Mouse (Mus musculus): ENCODE data around the gene Add3.

Add3 gene

DNA sequence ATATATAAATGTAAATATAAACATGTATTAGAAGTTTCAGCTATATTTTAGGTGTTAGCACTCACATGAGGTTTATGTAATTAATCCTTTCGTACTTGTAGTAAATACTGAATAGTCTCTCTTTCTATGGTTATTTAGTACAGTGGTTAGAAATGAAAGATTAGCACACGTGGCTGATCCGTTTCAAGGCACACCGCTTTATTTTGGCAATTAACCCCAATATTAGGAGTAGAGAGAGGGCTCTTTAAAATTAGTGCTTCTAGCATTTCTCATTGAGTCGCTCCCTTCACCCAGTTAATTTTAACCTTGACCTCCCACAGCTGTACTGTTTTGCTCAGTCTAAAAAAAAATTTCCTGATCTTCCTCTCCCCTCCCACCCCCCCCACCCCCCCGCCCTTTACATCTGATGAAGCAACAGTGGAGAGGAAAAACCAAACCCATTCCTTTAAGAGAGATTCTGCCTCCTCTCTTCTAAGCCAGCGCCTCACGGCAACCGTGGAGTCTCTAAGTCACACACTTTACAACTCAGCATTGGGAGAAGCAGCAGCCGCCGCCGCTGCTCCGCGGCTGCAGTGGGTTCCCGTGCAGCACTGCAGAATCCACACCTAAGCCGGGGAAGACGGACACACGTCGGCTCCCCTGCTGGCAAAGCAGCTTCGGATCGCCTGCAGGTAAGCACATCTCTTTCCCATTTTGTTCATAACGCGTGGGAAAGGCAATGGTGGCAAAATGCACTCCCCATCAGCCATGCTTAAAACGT is at the start of gene Add3:
Gene Add3 (plus strand): TSS at position 400 of the 760 bp plus-strand sequence.
- DNase-seq (ENCODE audit: low spot score in 2 of 2), result peak; percentile 36 to 61

DNA sequence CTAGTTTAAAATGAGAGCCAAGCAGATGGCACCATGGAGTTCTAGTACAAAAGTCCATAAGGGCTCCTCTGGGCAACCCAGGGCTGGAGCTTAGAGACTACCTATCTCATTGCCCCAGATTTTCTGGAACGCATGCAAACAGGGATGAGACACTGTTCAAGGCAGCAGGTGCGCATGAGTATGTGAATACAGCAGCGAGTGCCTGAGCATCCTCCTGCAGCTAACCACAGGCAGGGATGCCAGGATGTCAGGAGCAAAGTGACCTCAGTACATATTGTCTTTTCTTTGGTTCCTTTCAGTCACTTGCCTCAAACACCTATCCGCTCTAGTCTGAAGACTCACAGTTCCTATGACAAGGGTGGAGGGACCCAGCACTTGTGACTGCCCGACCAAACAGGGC is 49.6 kb upstream of the Add3 start:
- no peak for DNase-seq (ENCODE audit: low spot score in 2 of 2)

DNA sequence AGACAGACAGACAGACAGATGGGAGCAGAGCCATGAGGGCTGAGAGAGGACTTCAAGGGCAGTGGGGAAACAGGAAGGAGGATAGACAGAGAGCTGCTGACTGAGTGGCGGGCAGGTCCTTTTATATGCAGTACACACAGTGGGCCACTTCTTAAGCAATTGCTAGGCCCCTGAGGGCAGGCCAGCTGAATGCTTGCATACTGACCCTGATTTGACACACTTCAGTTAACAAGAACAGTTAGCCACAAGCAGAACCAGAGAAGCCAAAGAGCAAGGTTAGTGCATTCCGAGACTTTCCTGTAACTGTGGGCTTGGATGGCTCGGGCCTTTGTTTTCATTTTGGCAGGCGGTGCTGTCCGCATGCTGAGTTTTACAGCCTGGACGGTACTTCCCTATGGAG is 48.0 kb upstream of the Add3 start:
- no peak for DNase-seq (ENCODE audit: low spot score in 2 of 2)

DNA sequence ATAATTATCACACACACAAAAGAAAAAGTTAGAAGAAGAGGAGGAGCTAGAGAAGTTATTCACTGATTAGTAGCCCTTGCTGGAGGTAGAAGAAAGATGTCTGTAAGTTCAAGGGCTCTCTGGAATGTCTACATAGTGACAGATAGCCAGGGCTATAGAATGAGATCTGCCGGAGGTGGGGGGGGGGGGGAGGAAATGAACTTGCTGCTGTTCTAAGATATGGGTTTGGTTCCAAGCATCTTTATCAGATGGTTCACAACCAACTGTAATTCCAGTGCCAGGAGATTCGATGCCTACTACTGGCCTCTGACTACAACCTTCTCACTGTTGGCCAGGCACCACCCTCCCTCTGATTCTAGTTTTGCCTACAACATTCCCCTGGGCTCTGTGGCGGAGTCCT is 46.9 kb upstream of the Add3 start:
- no peak for DNase-seq (ENCODE audit: low spot score in 2 of 2)

DNA sequence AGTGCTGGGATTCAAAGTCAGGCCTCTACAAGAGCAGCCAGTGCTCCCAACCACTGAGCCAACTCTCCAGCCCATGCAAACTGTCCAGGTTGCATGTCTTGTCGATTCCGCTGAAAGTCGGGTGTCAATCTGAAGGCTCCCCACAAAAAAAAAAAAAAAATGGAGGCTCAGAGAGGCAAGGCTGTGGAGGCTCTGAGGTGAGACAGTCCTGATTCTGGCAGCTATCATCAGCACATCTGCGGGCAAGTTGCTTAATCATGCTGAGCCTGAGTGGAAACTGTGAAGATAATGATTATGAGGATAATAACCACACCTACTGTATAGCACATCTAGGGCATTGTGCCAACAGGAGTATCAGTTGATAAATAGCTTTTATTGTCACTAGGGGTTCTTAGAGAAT is 45.6 kb upstream of the Add3 start:
- DNase-seq (ENCODE audit: low spot score in 2 of 2), result no peak

DNA sequence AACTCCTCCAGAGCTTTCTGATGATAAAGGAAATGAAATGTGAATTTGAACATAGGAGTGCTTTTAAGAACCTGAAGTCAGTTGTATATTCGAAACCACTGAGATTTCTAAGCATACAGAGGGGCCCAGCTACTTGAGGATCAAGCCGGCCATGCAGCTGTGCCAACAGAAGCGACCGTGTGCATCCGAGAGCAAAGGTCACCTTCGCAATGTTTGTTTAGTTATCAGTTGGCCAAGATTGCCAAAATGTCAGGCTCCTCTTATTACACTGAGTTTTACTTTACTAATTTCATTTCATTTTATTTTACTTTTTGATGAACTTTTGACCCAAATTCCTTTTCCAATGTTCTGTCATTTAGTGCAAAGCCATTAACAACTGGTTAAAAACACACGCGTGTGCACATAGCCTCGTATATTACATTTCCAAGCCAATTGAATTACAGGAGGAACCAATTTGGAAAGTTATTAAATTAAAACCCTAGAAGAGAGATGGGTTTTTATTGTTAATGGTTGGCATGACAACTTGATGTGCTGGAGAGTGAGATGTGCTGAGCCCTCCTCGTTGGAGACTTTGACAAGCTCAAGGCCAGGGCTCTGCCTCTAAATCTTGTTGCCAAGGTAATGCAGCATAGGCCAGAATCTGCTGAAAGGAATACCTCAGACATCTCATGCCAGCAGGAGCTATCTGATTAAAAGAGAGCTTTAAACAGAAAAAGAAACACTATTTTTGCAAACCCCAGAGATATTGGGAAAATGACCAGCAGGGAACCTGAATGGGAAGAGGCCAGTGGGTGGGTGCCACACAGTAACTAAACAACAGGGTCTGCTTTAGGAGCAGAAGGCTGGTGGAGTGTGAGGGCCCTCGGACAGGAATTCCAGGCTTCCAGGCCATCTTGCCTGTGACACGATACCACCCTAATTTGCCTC is 38.6 kb upstream of the Add3 start:
- no peak for DNase-seq (ENCODE audit: low spot score in 2 of 2)

DNA sequence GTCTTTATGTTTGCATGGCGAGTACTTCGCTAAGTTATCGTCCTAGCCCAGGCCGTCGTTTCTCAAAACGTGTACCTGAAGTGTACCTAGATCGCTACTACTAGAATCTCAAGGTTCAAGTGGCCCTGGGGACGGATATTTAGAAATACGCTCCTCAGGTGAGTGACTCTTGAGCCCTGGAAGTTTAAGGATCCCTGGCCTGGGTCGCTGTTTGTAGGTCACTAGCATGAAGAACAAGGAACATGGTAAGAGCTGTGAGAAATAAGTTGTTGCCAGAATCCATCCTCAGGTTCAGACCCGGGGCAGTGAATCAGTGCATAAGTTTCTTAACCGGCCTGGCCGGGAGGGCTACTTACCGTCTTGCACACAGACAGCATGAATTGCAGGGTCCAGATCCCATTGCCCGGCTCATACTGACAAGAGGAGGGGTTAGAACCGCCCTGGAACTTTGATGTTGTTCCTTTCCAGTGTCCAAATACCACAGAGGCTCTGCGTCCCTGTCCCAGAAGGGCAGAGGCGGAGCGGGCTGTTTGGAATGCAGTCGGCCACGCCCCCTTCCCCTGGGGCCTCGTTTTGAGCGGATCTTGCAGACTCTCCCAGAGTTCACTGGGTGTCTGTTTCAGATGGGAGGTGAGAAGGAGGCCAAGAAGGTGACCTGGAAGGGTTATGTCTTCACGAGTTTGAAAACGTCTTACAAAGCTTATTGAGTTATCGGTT is 34.7 kb upstream of the Add3 start:
- no peak for DNase-seq (ENCODE audit: low spot score in 2 of 2)

DNA sequence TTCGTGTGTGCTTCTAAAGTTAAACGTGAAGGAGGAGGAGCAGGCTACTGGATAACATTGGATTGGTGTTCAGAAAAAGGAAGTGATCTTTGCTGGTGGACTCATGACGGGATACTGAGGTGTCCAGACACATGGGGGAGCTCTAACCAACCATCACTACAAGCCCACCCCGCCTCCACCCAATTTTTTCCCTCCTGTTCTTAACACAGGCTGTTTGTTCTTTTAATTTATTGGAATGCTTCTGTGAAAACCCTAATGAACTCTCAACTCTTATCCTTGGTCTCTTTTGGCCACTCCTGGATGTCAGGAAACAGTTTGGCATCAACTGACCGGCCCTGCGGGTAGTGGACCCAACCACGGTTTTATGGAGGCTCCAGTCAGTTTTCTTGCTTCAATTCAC is 33.3 kb upstream of the Add3 start:
- DNase-seq (ENCODE audit: low spot score in 2 of 2), result no peak

DNA sequence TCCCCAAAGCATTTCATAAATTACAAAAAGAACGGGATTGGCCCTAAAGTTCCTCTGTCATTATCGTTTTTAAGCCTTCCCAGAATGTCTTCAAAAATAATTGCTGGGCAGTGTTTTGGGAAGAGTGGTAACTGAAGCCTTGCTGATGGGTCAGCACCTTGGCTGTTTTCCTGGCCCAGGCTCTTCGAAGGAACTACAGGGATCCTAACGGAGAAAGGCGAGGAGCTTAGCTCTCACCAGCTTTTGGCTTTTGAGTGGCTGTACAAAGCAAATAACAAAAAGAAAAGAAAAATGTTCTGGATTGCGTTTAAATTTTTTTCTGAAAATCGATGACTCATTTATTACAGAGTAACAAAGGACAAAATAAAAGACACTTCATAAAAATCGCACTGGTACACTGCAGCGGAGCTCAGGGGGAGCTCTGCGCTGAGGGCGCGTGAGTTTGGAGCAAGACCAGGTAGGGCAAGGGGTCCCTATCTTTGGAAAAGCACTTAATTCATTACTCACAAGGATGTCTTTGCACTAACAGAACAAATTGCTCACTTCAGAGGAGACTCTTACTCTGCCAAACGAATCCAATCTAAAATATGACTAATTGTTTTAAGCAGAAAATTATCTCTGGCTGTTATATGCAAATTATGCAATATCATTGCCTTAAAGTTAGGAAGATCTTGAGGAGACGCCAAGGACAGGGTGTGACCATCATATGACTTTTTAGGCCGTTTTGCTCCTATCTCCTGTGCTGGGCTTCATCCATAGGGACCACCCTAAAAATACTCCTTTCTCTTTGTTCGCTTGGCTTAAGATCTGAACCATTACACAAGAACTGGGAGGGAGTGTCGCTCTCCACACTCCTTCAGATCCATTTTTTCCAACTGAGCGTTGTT is 32.6 kb upstream of the Add3 start:
- DNase-seq (ENCODE audit: low spot score in 2 of 2), result no peak

DNA sequence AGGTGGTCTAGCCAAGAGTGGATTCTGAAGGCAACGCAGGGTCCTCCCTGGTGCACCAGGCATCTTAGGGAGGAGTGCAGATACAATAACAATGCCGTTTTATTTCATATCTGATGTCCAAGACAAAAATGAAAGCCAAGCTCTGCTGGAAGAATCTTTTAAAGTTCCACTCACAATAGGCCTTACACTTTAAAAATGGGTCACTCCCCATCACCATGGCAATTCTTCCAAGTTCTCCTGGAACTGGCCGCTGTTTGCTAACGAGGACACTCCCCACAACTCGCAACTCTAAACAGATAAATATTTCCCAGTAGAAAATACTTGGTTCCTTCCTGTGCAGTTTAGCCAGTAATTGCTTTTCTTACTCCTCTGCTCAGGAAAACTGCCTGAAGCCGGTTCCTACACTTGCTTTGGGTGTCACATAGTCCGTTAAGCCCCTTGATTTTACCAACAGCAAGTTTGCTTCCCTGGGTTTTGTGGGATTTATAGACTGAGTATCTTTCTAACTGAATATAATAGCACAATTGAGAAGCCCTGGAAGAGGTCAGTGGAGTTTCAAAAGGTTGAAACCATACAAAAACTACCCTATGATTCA is 28.1 kb upstream of the Add3 start:
- DNase-seq (ENCODE audit: low spot score in 2 of 2), result no peak

DNA sequence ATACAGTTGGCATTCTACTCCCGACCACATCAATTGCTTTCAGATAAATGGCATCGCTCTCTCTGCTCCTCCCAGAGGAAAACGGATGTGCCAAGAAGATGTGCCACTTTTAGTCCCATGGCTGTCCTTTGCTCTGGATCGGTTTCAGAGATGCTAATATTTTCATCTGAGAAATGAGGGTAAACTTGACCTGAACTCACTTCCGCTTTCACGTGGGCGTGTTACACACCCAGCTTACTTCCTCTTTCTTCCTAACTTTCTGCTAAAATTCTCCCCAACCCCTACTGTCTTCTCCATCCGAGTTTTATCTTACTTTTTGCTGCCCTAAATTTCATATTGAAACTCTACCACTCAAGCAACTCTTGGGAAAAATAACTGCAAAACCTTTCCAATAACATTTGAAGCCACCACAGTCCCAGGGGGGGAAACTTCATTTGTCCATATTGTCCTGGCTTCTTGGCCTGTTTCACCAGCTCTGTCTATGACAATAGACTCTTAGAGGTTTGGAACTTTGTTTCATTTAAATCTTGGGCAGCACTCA is 20.9 kb upstream of the Add3 start:
- DNase-seq (ENCODE audit: low spot score in 2 of 2), result no peak

DNA sequence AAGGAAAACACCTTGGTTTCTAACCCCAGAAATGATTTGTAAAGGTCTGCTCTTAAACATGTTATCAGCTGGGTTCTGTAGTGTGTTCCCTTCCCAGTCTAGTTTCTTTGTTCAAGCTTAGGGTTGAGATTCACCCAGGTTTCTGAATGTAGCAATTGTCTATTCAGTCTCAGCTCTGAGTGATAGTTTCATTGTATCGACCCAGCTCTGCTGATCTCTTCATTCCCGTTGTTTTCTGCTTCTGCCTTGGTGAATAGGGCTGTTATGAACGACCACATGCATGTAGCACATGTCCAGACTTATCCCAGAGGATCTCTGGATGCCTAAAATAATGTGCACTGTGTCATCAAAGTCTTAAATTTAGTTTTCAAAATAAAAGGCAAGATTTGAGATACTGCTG is 19.8 kb upstream of the Add3 start:
- DNase-seq (ENCODE audit: low spot score in 2 of 2), result no peak

DNA sequence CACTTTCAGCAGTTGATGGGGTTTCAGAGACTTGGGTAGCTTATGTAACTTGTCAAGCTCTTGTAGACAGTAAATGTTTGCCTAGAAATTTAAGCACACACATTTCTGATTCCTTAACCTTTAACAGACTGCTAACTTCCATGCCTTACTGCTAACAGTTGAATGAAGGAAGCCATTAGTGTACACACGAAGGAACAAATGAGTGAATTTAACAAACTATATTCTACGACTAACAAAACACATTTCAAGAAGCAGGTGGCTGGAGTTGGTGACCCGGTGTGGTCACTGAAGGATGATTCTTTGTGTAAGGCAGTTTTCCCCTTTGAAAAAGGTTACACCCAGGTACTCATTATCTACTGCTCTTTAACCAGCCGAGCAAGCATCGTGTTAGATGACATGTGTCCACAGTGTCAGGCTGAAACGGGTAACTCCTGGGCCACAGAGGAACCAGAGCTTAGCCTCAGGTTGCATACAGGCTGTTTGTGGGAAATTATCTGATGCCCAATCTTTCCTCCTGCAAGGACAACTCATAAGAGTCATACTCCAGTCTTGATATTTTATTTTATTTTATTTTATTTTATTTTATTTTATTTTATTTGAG is 17.5 kb upstream of the Add3 start:
- no peak for DNase-seq (ENCODE audit: low spot score in 2 of 2)

DNA sequence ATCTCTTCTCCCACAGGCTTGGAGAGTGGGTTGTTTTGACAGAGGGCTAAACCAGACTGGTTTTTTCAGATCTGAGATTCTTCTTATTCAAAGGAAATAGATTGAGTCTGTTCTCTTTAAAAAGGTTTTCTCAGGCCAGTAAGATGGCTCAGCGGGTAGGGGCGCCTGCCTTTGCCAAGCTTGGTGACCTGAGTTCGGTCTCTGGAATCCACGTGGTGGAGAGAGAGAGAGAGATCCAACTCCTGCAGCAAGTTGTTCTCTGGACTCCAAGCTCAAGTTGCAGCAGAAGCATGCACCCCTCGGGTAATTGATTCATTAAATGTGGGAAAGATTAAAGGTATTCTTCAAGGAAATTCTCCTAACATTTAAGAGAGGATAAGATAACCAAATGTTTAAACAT is 16.9 kb upstream of the Add3 start:
- DNase-seq (ENCODE audit: low spot score in 2 of 2), result no peak

DNA sequence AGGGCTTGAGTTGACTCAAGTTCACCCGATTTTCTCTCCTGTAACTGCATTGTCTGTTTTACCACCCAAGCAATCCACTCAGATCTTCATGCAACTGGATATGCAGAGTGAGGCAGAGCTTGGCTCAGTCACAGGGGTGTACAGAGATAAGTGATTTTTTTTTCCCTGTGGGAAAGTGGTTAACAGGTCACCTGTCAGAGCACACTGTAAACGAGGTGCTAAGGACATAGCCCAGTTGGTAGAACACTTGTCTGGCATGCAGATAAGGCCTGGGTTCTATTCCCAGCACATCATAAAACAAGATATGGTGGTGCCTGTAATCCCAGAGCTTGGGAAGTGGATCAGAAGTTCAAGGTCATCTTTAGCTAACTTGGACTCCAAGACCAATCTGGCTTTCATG is 14.6 kb upstream of the Add3 start:
- no peak for DNase-seq (ENCODE audit: low spot score in 2 of 2)

DNA sequence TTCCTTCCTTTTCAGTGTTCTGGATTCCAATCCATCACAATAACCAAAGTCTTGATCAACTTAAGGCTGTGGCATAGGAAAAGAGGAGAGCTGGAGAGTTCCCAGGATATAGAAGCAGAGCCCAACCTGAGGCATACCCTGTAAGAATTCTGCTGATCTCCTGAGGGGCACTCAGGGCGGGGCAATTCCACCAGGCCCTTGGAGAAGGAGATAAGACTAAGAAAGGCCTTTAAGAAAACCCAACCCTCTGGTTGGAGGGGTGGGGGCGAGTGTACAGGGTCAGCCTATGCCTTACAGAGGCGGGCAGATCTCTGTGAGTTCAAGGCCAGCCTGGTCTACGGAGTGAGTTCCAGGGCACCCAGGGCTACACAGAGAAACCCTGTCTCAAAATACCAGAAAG is 13.7 kb upstream of the Add3 start:
- DNase-seq (ENCODE audit: low spot score in 2 of 2), result no peak

DNA sequence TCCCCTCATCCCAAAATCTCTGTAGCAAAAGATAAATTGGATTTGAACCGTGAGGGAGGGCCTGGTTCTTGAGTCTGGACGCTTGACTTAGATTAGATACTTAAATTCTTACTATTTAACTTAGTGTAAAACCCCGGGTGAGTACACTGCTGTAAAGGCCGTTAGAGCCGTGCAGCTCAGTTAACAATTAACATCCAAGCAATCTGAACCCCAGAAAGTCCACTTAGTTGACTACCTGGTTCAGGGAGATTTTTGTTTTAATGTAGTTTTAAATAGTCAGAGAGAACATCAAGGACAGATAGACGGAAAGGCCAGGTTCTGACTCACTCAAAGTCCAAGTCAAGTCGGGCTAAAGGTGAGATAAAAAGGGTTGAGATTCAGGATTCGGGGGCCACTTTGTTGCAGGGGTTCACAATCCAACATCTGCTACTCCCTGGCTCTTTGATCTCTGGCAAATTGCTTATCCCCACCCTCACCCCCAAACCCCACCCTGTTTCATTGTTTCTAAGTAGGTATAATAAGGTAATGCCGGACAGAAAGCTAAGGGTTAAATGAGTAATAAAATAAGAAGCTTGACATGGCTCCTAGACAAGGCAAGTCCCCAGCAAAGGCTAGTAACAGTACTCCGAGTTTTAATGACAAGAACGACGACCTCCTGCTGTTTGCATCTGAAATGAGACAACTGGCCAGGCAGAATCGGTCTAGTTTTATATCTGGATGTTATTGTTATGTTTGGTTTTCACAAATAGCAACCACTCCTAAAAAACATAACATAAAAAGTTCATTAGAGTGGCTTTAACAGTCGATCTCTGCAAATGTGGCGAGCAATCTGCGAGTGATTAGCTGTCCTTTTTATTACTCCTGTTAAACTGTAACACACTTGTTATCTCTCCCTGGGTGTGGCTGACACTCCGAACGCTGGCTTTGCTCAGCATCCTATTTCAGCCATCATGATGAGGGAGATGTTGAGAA is 12.6 kb upstream of the Add3 start:
- DNase-seq (ENCODE audit: low spot score in 2 of 2), result no peak

DNA sequence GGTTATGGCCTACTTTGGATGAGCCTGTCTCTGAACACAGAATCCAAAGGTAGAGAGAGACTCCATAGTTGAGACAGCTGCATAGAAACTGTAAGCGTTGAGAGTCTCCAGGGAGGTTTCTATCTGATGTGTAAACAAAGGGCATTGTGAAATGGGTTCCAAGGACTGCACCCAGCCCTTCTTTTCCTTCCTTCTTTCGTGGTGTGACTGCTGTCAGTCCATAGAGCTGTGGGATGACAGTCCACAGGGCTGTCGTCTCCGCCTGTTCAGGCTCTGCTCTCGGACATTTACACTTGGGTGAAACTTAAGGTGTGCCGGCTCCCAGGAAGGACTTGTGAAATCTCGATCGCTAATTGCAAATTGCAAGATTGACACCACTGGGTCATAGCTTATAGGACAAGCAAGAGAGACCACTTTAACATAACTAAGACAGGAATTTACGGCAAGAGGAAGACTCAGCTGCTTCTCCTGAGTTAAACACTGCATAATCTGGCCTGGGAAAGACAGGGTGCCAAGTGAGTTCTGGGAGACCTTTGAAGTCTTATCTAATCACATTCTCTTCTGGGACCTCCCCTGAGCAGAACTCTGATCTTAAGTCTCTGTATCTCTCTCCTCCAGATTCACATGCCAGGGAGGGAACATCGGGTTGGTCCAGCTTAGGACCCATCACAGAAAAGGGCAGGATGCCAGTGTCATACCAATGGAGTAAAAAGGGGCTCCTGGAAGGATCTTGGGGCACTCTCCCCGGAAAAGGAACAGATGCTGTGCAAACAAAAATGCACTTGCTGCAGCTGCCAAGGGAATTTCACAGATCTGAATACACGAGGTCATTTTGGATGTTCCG is 11.5 kb upstream of the Add3 start:
- DNase-seq (ENCODE audit: low spot score in 2 of 2), result no peak

Data from right cerebral cortex, postnatal 36 days (tissue).